Mouse (Mus musculus) intestine, postnatal 0 days (tissue): ENCODE measurements around the gene Psmf1. TPM values are rescaled to one million over a fixed set of nuclear protein-coding genes. Genes with fewer than 3 reads are reported as not detected.

ENCODE experiments used
- ATAC-seq: fragments of 200-750 bp; cut with Nextera tagmentation; 2 replicates; pipeline ENCODE4 v1.8.0; 2017; ENCODE audit warnings: mild to moderate bottlenecking, moderate TSS enrichment, moderate library complexity
- H3K27ac ChIP-seq: fragments of 300-500 bp; sonication (generic); 2 replicates; pipeline ENCODE4 v1.5.1; 2014; ENCODE audit warnings: mild to moderate bottlenecking, low read depth, low read length, moderate library complexity
- H3K27me3 ChIP-seq: fragments of 300-500 bp; sonication (generic); replicated peaks from 2 replicates; pipeline ENCODE4 v1.6.1; 2014; ENCODE audit warnings: low read length, mixed read lengths; ENCODE audit not compliant: control insufficient read depth, insufficient read depth
- H3K36me3 ChIP-seq: fragments of 300-500 bp; sonication (generic); 2 replicates; pipeline ENCODE4 v1.6.1; 2014; ENCODE audit warnings: mild to moderate bottlenecking, moderate library complexity; ENCODE audit not compliant: control insufficient read depth, insufficient read depth
- H3K4me1 ChIP-seq: fragments of 300-500 bp; sonication (generic); replicated peaks from 2 replicates; pipeline ENCODE4 v1.6.1; 2014; ENCODE audit warnings: antibody characterized with exemption, low read length, mixed read lengths; ENCODE audit not compliant: control insufficient read depth, insufficient read depth
- H3K4me2 ChIP-seq: fragments of 300-500 bp; sonication (generic); replicated peaks from 2 replicates; pipeline ENCODE4 v1.6.1; 2014; ENCODE audit warnings: low read depth, mild to moderate bottlenecking, moderate library complexity
- H3K4me3 ChIP-seq: fragments of 300-500 bp; sonication (generic); 2 replicates; pipeline ENCODE4 v1.5.1; 2014; ENCODE audit warnings: low read depth, low read length
- H3K9ac ChIP-seq: fragments of 300-500 bp; sonication (generic); 2 replicates; pipeline ENCODE4 v1.6.1; 2014; ENCODE audit warnings: mild to moderate bottlenecking, low read depth, low read length
- H3K9me3 ChIP-seq: fragments of 300-500 bp; sonication (generic); 2 replicates; pipeline ENCODE4 v1.6.1; 2016; ENCODE audit warnings: mixed run types; ENCODE audit not compliant: control insufficient read depth
- CTCF ChIP-seq: sonication (generic); IDR thresholded peaks from 2 replicates; pipeline ENCODE4 v1.5.1; 2016; ENCODE audit warnings: low read depth, mild to moderate bottlenecking, control low read depth, antibody characterized with exemption, moderate library complexity
- WGBS: fragments of 180-500 bp; shearing (Covaris S2); extraction: QIAGEN DNeasy Blood & Tissue Kit; methylation state at CpG from one replicate; pipeline ENCODE4 v1.1.7; 2014; 5-methylcytosine and 5-hydroxymethylcytosine counted together
- polyA plus RNA-seq: library from polyadenylated mRNA; unstranded; fragments of >200 nt; fragmentation: Nextera tagmentation; extraction: Ambion mirVana; gene quantifications from 2 replicates; pipeline ENCODE4 v1.2.1, GENCODE M21; 2015

The Psmf1 gene
- polyA plus RNA-seq, 1 experiment from 2014 or later: 36.0 TPM

DNA sequence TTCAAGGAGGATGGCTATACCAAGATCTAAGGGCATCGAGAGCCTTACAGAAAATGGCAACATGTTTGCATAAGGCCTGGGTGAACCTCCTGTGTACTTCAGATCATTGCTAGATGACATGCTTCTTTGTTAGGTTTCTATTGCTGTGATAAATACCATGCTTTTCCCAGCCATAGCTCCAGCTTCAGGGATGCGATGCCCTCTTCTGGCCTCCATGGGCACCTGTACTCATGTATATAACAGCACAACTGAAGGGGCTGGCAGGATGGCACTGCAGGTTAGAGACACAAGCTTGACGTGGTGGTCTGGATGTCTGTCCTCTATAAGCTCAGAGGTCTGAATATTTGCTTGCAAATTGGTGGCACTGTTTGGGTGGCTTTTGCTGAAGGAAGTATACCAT lies 61.6 kb downstream of the Psmf1 start:
- Histone ChIP-seq H3K9ac (no peak overlapping the region), H3K4me3 (no peak overlapping the region), H3K9me3 (no peaks in the 10 kb centered on the region), H3K27me3 (no peaks in the 10 kb centered on the region), H3K4me1 (no peaks in the 10 kb centered on the region), H3K27ac (no peak overlapping the region), H3K4me2 (no peak overlapping the region), H3K36me3 (no peaks in the 10 kb centered on the region)
- peak; percentile 83 for TF ChIP-seq CTCF
- 0 out of 2 replicates have a peak, but pooled peaks have one; percentile 28 for ATAC-seq
- 64% methylated on average over 3 of the region's 3 CpGs for WGBS

- Histone ChIP-seq H3K9me3 (no peaks in the 10 kb centered on the region), H3K36me3 (no peaks in the 10 kb centered on the region), H3K4me1 (no peaks in the 10 kb centered on the region), H3K4me3 (no peak overlapping the region), H3K9ac (no peak overlapping the region), H3K27ac (no peak overlapping the region), H3K4me2 (no peak overlapping the region), H3K27me3 (no peaks in the 10 kb centered on the region)
- TF ChIP-seq CTCF: peak; percentile 59
- ATAC-seq: no peak
- 49% methylated on average over 2 of the region's 2 CpGs for WGBS
Measured at GRCm38 (mm10) chr2:151676234-151676633, 67.8 kb downstream of the Psmf1 start.

DNA sequence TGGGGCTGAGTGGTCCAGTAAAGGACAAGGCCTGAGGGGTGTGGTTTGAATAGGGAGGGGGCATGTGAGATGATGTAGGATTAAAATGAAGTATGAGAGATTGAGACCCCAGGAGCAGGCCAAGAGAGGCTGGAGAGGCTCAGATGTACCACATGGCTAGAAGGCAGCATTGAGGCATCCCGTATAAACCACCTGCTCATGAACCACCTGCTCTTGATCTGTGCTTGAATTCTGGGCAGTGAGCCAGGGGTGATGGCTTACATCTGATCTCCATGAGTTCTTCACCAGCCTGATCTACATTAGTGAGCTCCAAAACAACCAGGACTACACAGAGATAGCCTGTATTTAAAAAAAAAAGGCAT lies 73.0 kb downstream of the Psmf1 start:
- TF ChIP-seq CTCF: no peak
- WGBS: 33% methylated on average over 1 of the region's 1 CpGs
- Histone ChIP-seq H3K9me3 (no peaks in the 10 kb centered on the region), H3K36me3 (no peaks in the 10 kb centered on the region), H3K27me3 (0 out of 2 replicates have a peak, but pooled peaks cover 3% of the 10 kb centered on the region), H3K9ac (no peak overlapping the region), H3K4me1 (no peaks in the 10 kb centered on the region), H3K27ac (no peak overlapping the region), H3K4me2 (no peak overlapping the region), H3K4me3 (no peak overlapping the region)
- 0 out of 2 replicates have a peak, but pooled peaks have one; percentile 28 for ATAC-seq

DNA sequence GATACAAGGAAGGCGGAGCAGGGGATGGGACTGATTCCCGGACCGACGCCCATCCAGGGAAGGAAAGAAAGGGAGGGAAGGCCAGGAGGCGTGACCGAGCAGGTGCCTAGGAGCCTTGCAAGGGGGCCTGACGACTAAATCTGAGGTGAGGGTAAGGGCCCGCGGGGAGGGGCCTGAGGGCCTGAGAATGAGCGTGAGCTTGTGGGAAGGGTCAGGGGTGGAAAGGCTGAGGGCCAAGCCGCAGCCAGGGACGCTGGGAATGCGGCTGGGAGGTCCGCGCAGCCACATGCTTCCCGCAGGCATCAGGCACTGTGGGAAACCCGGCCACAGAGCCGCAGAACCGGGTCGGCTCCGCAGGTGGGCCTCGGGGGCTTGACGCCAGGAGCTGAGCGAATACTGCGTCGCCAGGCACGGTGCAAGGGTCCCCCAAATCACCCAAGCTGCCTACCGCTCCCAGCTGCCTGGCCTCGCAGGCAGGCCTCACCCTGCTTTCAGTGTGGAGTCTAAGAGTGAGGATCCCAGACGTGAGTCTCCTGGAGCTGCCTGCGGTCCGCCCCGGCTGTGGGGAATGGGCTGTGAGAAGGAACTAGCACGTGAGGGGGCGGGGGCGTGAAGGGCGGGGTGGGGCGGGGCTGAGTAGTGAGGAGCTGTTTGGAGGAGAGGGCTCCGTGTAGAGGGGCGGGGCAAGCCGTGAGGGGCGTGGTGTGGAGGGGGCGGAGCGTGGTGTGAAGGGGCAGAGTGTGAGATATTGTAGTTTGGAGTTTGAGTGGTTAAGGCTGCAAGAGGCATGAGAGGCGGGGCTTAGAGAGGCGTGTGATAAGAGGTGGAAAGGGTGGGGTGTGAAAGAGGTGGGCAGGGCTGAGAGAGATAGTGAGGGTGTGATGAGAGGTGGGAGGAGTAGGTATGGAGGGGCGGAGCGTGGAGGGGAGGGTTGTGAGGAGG lies 73.7 kb downstream of the Psmf1 start:
- peak; percentile 41; the same call in 1 of the 2 replicates for ATAC-seq
- Histone ChIP-seq H3K9ac (no peak overlapping the region), H3K4me2 (peak overlapping the region; percentile 35; the same call in 1 of the 2 replicates), H3K4me3 (no peak overlapping the region), H3K36me3 (no peaks in the 10 kb centered on the region), H3K4me1 (no peaks in the 10 kb centered on the region), H3K9me3 (no peaks in the 10 kb centered on the region), H3K27ac (no peak overlapping the region), H3K27me3 (0 out of 2 replicates have a peak, but pooled peaks cover 3% of the 10 kb centered on the region)
- WGBS: 30% methylated on average over 48 of the region's 48 CpGs
- no peak for TF ChIP-seq CTCF

DNA sequence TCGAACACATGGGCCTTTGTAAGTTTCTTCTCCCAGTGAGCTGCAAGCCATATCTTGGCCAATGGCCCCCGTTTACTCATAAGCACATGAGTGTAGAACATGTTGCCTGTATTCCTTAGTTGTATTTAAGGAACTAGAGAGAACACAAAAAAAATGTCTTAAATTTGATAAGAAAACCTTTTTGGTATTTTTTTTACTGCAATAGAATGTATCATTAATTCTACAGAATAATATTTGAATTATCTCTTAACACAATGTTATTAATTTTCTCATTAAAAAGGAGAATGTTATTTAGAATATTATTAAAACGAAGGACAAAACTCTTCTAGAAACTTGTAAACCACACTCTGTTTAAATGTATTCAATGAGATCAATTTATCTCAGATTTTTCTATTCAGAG lies 75.6 kb downstream of the Psmf1 start, which contains the start of gene Rad21l:
Gene Rad21l (minus strand): TSS at position 101 of the 400 bp plus-strand sequence.
- WGBS: 79% methylated on average over 3 of the region's 3 CpGs
- no peak within 1 kb of the TSS for H3K9ac ChIP-seq
- H3K36me3 ChIP-seq: no peaks in the 10 kb centered on the region
- no peak within 1 kb of the TSS for H3K27ac ChIP-seq
- no peak for TF ChIP-seq CTCF
- no peak for ATAC-seq
- no peak within 1 kb of the TSS for H3K4me2 ChIP-seq
- no peaks in the 10 kb centered on the region for H3K9me3 ChIP-seq
- H3K4me3 ChIP-seq: no peak within 1 kb of the TSS
- H3K4me1 ChIP-seq: no peaks in the 10 kb centered on the region
- 0 out of 2 replicates have a peak, but pooled peaks cover 3% of the 10 kb centered on the region for H3K27me3 ChIP-seq

Other genes with a start within 250 kb of the Psmf1 start
- 370 and 377 TPM in 2 replicates for gene Fkbp1a, start 201.7 kb downstream of the Psmf1 start, polyA plus RNA-seq
- gene Sdcbp2, start 171.6 kb downstream of the Psmf1 start, polyA plus RNA-seq: 55.2 and 66.7 TPM in 2 replicates
- gene Snph, start 111.6 kb downstream of the Psmf1 start, polyA plus RNA-seq: 0.60 and 0.89 TPM in 2 replicates
- 0.09 TPM in 1 of 2 replicates, not detected in the other for gene Rad21l, start 75.7 kb downstream of the Psmf1 start, polyA plus RNA-seq
- 1.3 TPM in 2 replicates for gene Tmem74b, start 42.2 kb downstream of the Psmf1 start, polyA plus RNA-seq
- gene Rspo4, start 98.7 kb upstream of the Psmf1 start, polyA plus RNA-seq: not detected in 2 replicates
- 0.18 and 0.27 TPM in 2 replicates for gene Angpt4, start 167.0 kb upstream of the Psmf1 start, polyA plus RNA-seq
- 14.5 and 14.9 TPM in 2 replicates for gene Fam110a, start 236.0 kb upstream of the Psmf1 start, polyA plus RNA-seq